17 mouse cellular contexts compared by ENCODE assay signal in the genomic region with DNA sequence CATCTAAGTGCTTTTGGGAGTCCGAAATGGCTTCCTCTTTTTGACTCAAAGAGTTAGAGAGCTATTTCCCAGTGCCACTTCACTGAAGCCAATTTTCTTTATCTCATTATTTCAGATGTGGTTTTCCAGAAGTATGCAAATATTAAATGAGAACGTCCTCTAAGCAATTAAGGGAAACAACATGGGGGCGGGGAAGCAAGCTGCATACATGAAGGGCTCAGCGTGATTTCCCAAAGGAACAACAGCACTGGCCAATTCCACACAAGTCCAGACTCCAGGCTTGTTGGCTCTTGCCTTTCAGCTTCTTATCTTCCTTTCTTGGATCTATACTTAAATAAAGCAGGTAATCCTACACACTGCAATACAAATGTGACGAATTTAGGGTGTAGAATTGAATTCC.
DNase-seq lines count a peak whose midpoint lies in the region; ATAC-seq and TF ChIP-seq lines count a peak whose summit lies in the region.
"Had no signal": no experiment of that assay in that cellular context is flagged by ENCODE, and none has a peak within 500 bp of the region (broad histone marks: within the 10 kb centered on the region; RNA-seq: fewer than 3 reads in every experiment).

No protein-coding gene starts in this region.

- 73% methylated on average over 5 of the region's 5 CpGs for WGBS in hindbrain, postnatal 0 days
- WGBS in hindbrain, embryonic 10.5 days: 86% methylated on average over 5 of the region's 5 CpGs
- WGBS in midbrain, embryonic 15.5 days: 64% methylated on average over 5 of the region's 5 CpGs
- 71% methylated on average over 5 of the region's 5 CpGs for WGBS in stomach, postnatal 0 days
- WGBS in forebrain, embryonic 10.5 days: 88% methylated on average over 5 of the region's 5 CpGs

- ATAC-seq in hindbrain, postnatal 0 days: peak; percentile 24; the same call in 1 of the 2 replicates
- 0 out of 2 replicates have a peak, but pooled peaks have one; percentile 37 for ATAC-seq in midbrain, embryonic 15.5 days (replicated peaks)
- no peak for ATAC-seq in stomach, postnatal 0 days (ENCODE audit: low FRiP score, low TSS enrichment)
- ATAC-seq: forebrain, embryonic 14.5 days had no signal

- no peak overlapping the region for H3K9ac ChIP-seq in hindbrain, postnatal 0 days (replicated peaks; ENCODE audit: low read length)
- no peak overlapping the region for H3K9ac ChIP-seq in midbrain, embryonic 15.5 days
- H3K9ac ChIP-seq in stomach, postnatal 0 days (ENCODE audit: low read length): no peak overlapping the region
- H3K9ac ChIP-seq: embryonic facial prominence, embryonic 13.5 days; heart, embryonic 13.5 days; hindbrain, embryonic 15.5 days had no signal

- H3K4me2 ChIP-seq in hindbrain, postnatal 0 days (ENCODE audit: low read depth, low read length): no peak overlapping the region
- H3K4me2 ChIP-seq in midbrain, embryonic 15.5 days: no peak overlapping the region
- no peak overlapping the region for H3K4me2 ChIP-seq in stomach, postnatal 0 days (replicated peaks; ENCODE audit: low read depth)
- H3K4me2 ChIP-seq: embryonic facial prominence, embryonic 13.5 days; heart, embryonic 13.5 days; hindbrain, embryonic 15.5 days had no signal

- H3K36me3 ChIP-seq in hindbrain, postnatal 0 days (ENCODE audit: insufficient read depth, low read length): no peaks in the 10 kb centered on the region
- H3K36me3 ChIP-seq in hindbrain, embryonic 10.5 days: no peaks in the 10 kb centered on the region
- no peaks in the 10 kb centered on the region for H3K36me3 ChIP-seq in midbrain, embryonic 15.5 days (replicated peaks)
- no peaks in the 10 kb centered on the region for H3K36me3 ChIP-seq in stomach, postnatal 0 days (ENCODE audit: control insufficient read depth, insufficient read depth, low read length)
- H3K36me3 ChIP-seq in forebrain, embryonic 10.5 days (replicated peaks): no peaks in the 10 kb centered on the region
- H3K36me3 ChIP-seq: embryonic facial prominence, embryonic 13.5 days; heart, embryonic 13.5 days; hindbrain, embryonic 15.5 days had no signal

- peak; percentile 17 for DNase-seq in hindbrain, postnatal 0 days (ENCODE audit: low spot score)
- DNase-seq in hindbrain, embryonic 10.5 days (ENCODE audit: low spot score): no peak
- DNase-seq in MEL-GATA-1-ER (ENCODE audit: extremely low read depth, low read depth): peak; percentile 11
- no peak for DNase-seq in stomach, postnatal 0 days (ENCODE audit: low spot score)
- DNase-seq in retina, embryonic 14.5 days (ENCODE audit: low spot score): no peak
- DNase-seq in forebrain, embryonic 10.5 days (ENCODE audit: extremely low spot score, low spot score): no peak
- DNase-seq: adrenal gland, postnatal 10 days; cerebellum, adult 11-12 months; cerebellum, adult 9-10 months; cerebellum, postnatal 25 days; gastrocnemius, adult 2 months; heart, postnatal 36 days had no signal

- H3K9me3 ChIP-seq in hindbrain, postnatal 0 days (ENCODE audit: low read length): no peaks in the 10 kb centered on the region
- no peaks in the 10 kb centered on the region for H3K9me3 ChIP-seq in hindbrain, embryonic 10.5 days
- no peaks in the 10 kb centered on the region for H3K9me3 ChIP-seq in midbrain, embryonic 15.5 days
- H3K9me3 ChIP-seq in stomach, postnatal 0 days (ENCODE audit: control insufficient read depth, low read length): no peaks in the 10 kb centered on the region
- no peaks in the 10 kb centered on the region for H3K9me3 ChIP-seq in forebrain, embryonic 10.5 days
- H3K9me3 ChIP-seq: embryonic facial prominence, embryonic 13.5 days; hindbrain, embryonic 15.5 days had no signal

- H3K4me3 ChIP-seq in hindbrain, postnatal 0 days (ENCODE audit: low read length): no peak overlapping the region
- no peak overlapping the region for H3K4me3 ChIP-seq in hindbrain, embryonic 10.5 days
- H3K4me3 ChIP-seq in midbrain, embryonic 15.5 days: no peak overlapping the region
- no peak overlapping the region for H3K4me3 ChIP-seq in stomach, postnatal 0 days (ENCODE audit: low read depth, low read length)
- H3K4me3 ChIP-seq in forebrain, embryonic 10.5 days: no peak overlapping the region
- H3K4me3 ChIP-seq: embryonic facial prominence, embryonic 13.5 days; gastrocnemius, adult 2 months; heart, embryonic 13.5 days; hindbrain, embryonic 15.5 days had no signal

- H3K27me3 ChIP-seq in hindbrain, postnatal 0 days (ENCODE audit: insufficient read depth, low read length): no peaks in the 10 kb centered on the region
- H3K27me3 ChIP-seq in hindbrain, embryonic 10.5 days (ENCODE audit: insufficient read depth, poor library complexity, severe bottlenecking): no peaks in the 10 kb centered on the region
- no peaks in the 10 kb centered on the region for H3K27me3 ChIP-seq in midbrain, embryonic 15.5 days (replicated peaks)
- H3K27me3 ChIP-seq in stomach, postnatal 0 days (ENCODE audit: control insufficient read depth, insufficient read depth, low read length): no peaks in the 10 kb centered on the region
- no peaks in the 10 kb centered on the region for H3K27me3 ChIP-seq in forebrain, embryonic 10.5 days (ENCODE audit: poor library complexity, severe bottlenecking)
- H3K27me3 ChIP-seq: embryonic facial prominence, embryonic 13.5 days; heart, embryonic 13.5 days; hindbrain, embryonic 15.5 days had no signal

- no peak for TF ChIP-seq CTCF in hindbrain, postnatal 0 days (IDR thresholded peaks at IDR 0.05; ENCODE audit: low read depth)
- no peak for TF ChIP-seq CTCF in stomach, postnatal 0 days (IDR thresholded peaks at IDR 0.05; ENCODE audit: low read depth)

- H3K4me1 ChIP-seq in hindbrain, postnatal 0 days (ENCODE audit: insufficient read depth, low read length): no peaks in the 10 kb centered on the region
- H3K4me1 ChIP-seq in hindbrain, embryonic 10.5 days (replicated peaks): no peaks in the 10 kb centered on the region
- H3K4me1 ChIP-seq in midbrain, embryonic 15.5 days: no peaks in the 10 kb centered on the region
- H3K4me1 ChIP-seq in stomach, postnatal 0 days (replicated peaks; ENCODE audit: control insufficient read depth, insufficient read depth): no peaks in the 10 kb centered on the region
- H3K4me1 ChIP-seq in forebrain, embryonic 10.5 days: no peaks in the 10 kb centered on the region
- H3K4me1 ChIP-seq: heart, embryonic 13.5 days; hindbrain, embryonic 15.5 days had no signal

- no peak overlapping the region for H3K27ac ChIP-seq in hindbrain, postnatal 0 days
- H3K27ac ChIP-seq in hindbrain, embryonic 10.5 days: no peak overlapping the region
- H3K27ac ChIP-seq in midbrain, embryonic 15.5 days: no peak overlapping the region
- peak overlapping the region; percentile 53; the same call in 1 of the 2 replicates for H3K27ac ChIP-seq in stomach, postnatal 0 days (replicated peaks)
- no peak overlapping the region for H3K27ac ChIP-seq in forebrain, embryonic 10.5 days
- H3K27ac ChIP-seq: embryonic facial prominence, embryonic 13.5 days; gastrocnemius, adult 2 months; heart, embryonic 13.5 days; hindbrain, embryonic 15.5 days had no signal

- TF ChIP-seq EP300 in stomach, postnatal 0 days (optimal IDR thresholded peaks at IDR 0.05): no peak

Comparison
In these comparisons a context has a peak if more than half of its experiments do, and no peak if none do; other contexts are left out.
1. DNase-seq: peak in hindbrain, postnatal 0 days (single experiment) and MEL-GATA-1-ER (single experiment); none in hindbrain, embryonic 10.5 days (single experiment), stomach, postnatal 0 days (single experiment), retina, embryonic 14.5 days (single experiment) and forebrain, embryonic 10.5 days (single experiment).